ENCODE assay signal across 14 mouse cellular contexts in the genomic region with DNA sequence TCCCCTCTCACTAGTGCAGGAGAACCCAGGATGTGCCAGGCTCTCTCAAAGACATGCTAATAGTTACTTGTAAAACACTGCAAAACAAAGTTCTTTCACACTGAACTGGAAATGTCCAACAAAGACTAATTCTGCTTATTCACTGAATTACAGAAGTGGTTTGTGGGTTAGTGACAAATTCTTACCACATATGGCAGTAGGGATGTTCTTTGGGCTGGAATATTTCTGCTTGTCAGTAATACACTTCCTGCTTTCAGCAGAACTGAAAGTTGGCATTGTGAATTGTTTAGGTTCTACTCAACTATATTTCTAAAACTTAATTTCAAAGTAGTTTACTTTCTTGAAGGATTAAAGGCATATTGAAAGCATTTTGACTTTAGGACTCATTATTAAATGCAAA. TPM values are rescaled to one million over a fixed set of nuclear protein-coding genes. Genes with fewer than 3 reads are reported as not detected.
DNase-seq lines count a peak whose midpoint lies in the region; ATAC-seq lines count a peak whose summit lies in the region.
"Had no signal": no experiment of that assay in that cellular context is flagged by ENCODE, and none has a peak within 500 bp of the region (broad histone marks: within the 10 kb centered on the region; RNA-seq: fewer than 3 reads in every experiment).

No protein-coding gene starts in this region.

- no peaks in the 10 kb centered on the region for H3K27me3 ChIP-seq in forebrain, embryonic 14.5 days (replicated peaks; ENCODE audit: control insufficient read depth, insufficient read depth, low read length)
- no peaks in the 10 kb centered on the region for H3K27me3 ChIP-seq in forebrain, embryonic 12.5 days
- no peaks in the 10 kb centered on the region for H3K27me3 ChIP-seq in splenic B cell, adult 2 months (ENCODE audit: control insufficient read depth, insufficient read depth, low read length, poor library complexity, severe bottlenecking)
- no peaks in the 10 kb centered on the region for H3K27me3 ChIP-seq in hindbrain, embryonic 10.5 days (ENCODE audit: insufficient read depth, poor library complexity, severe bottlenecking)
- H3K27me3 ChIP-seq: liver, embryonic 15.5 days; Patski had no signal

- peak; percentile 5 for DNase-seq in forebrain, embryonic 14.5 days (ENCODE audit: low spot score)
- peak; percentile 42 for DNase-seq in lung, postnatal 36 days
- DNase-seq in lung, postnatal 10 days: no peak
- peak; percentile 66 for DNase-seq in splenic B cell, adult 2 months (ENCODE audit: low read depth, low spot score)
- DNase-seq in hindbrain, embryonic 10.5 days (ENCODE audit: low spot score): no peak
- no peak for DNase-seq in spleen, postnatal 10 days (ENCODE audit: low spot score in 2 of 2)
- DNase-seq: adrenal gland, adult 8-10 months; gastrocnemius, postnatal 36 days; kidney, postnatal 25 days; right cerebral cortex, postnatal 4 days had no signal

- no peak overlapping the region for H3K27ac ChIP-seq in forebrain, embryonic 14.5 days (ENCODE audit: low read depth, low read length)
- H3K27ac ChIP-seq in forebrain, embryonic 12.5 days: no peak overlapping the region
- H3K27ac ChIP-seq in hindbrain, embryonic 10.5 days: no peak overlapping the region
- H3K27ac ChIP-seq: liver, embryonic 15.5 days had no signal

- H3K4me2 ChIP-seq in forebrain, embryonic 14.5 days (ENCODE audit: low read length): no peak overlapping the region
- no peak overlapping the region for H3K4me2 ChIP-seq in forebrain, embryonic 12.5 days
- H3K4me2 ChIP-seq: liver, embryonic 15.5 days had no signal

- peaks cover 17% of the 10 kb centered on the region for H3K4me1 ChIP-seq in forebrain, embryonic 14.5 days (ENCODE audit: control insufficient read depth, insufficient read depth, low read length)
- peaks cover 22% of the 10 kb centered on the region for H3K4me1 ChIP-seq in forebrain, embryonic 12.5 days
- H3K4me1 ChIP-seq in hindbrain, embryonic 10.5 days (replicated peaks): peaks cover 14% of the 10 kb centered on the region

- no peak overlapping the region for H3K4me3 ChIP-seq in forebrain, embryonic 14.5 days (ENCODE audit: low read depth, low read length)
- no peak overlapping the region for H3K4me3 ChIP-seq in forebrain, embryonic 12.5 days (replicated peaks)
- H3K4me3 ChIP-seq in hindbrain, embryonic 10.5 days: no peak overlapping the region
- H3K4me3 ChIP-seq: liver, embryonic 15.5 days had no signal

- ATAC-seq in forebrain, embryonic 14.5 days: no peak
- ATAC-seq in forebrain, embryonic 12.5 days (ENCODE audit: low FRiP score): no peak
- ATAC-seq in hematopoietic stem cell, adult 5-6 weeks (replicated peaks in 1 of 2; ENCODE audit: insufficient read depth in 1 of 2, low FRiP score in 2 of 2, low TSS enrichment in 1 of 2, low read depth in 1 of 2, poor library complexity in 2 of 2, severe bottlenecking in 2 of 2): peak; percentile 96 to 98
- ATAC-seq: Patski had no signal

- H3K9ac ChIP-seq in forebrain, embryonic 14.5 days (ENCODE audit: low read length): no peak overlapping the region
- no peak overlapping the region for H3K9ac ChIP-seq in forebrain, embryonic 12.5 days
- H3K9ac ChIP-seq: liver, embryonic 15.5 days had no signal

- H3K36me3 ChIP-seq in forebrain, embryonic 14.5 days (ENCODE audit: control insufficient read depth, insufficient read depth, low read length): peaks cover 17% of the 10 kb centered on the region; the same call in 1 of the 2 replicates
- peaks cover 10% of the 10 kb centered on the region for H3K36me3 ChIP-seq in forebrain, embryonic 12.5 days (replicated peaks)
- H3K36me3 ChIP-seq in splenic B cell, adult 2 months (ENCODE audit: control insufficient read depth, insufficient read depth, low read length, poor library complexity, severe bottlenecking): no peaks in the 10 kb centered on the region
- peaks cover 28% of the 10 kb centered on the region for H3K36me3 ChIP-seq in hindbrain, embryonic 10.5 days

- no peaks in the 10 kb centered on the region for H3K9me3 ChIP-seq in forebrain, embryonic 14.5 days (replicated peaks; ENCODE audit: control insufficient read depth, low read length)
- H3K9me3 ChIP-seq in forebrain, embryonic 12.5 days: no peaks in the 10 kb centered on the region
- no peaks in the 10 kb centered on the region for H3K9me3 ChIP-seq in hindbrain, embryonic 10.5 days
- H3K9me3 ChIP-seq: liver, embryonic 15.5 days had no signal

RNA-seq across cellular contexts. Expression of gene Ptpn12, which starts 25.5 kb away (rescaled TPM):
- polyA plus RNA-seq in forebrain, embryonic 14.5 days (2014; fragmentation: Nextera tagmentation; extraction: Ambion mirVana): 31.3 and 35.5 TPM in 2 replicates
- polyA plus RNA-seq in forebrain, embryonic 12.5 days (2016; fragmentation: Nextera tagmentation; extraction: Ambion mirVana): 30.4 and 32.1 TPM in 2 replicates
- 44.0 and 64.5 TPM in 2 replicates for total RNA-seq in hematopoietic stem cell, adult 5-6 weeks (2017)
- polyA plus RNA-seq in hindbrain, embryonic 10.5 days (2016; fragmentation: Nextera tagmentation; extraction: Ambion mirVana): 22.2 and 26.4 TPM in 2 replicates

Comparison
In these comparisons a context has a peak if more than half of its experiments do, and no peak if none do; other contexts are left out.
1. DNase-seq: peak in forebrain, embryonic 14.5 days (single experiment), lung, postnatal 36 days (single experiment) and splenic B cell, adult 2 months (single experiment); none in lung, postnatal 10 days (single experiment), hindbrain, embryonic 10.5 days (single experiment) and spleen, postnatal 10 days (0 of 2).
2. ATAC-seq: peak in hematopoietic stem cell, adult 5-6 weeks (2 of 2); none in forebrain, embryonic 14.5 days (single experiment) and forebrain, embryonic 12.5 days (single experiment).